Mouse (Mus musculus) MEL (cell line): ENCODE results near the gene Cdk14. TPM values are rescaled to one million over a fixed set of nuclear protein-coding genes. Genes with fewer than 3 reads are reported as not detected.

Source experiments
- polyA plus RNA-seq, 2 experiments: library from polyadenylated mRNA; stranded (reverse) in 1 of 2; unstranded in 1 of 2; fragments of >175 nt in 1 of 2; fragments of >200 nt in 1 of 2; gene quantifications; 2 replicates each; pipeline versions ENCODE4 v1.2.1 to v1.2.4; 2012; ENCODE audit warnings: low replicate concordance in 2 of 2, low read depth in 1 of 2; ENCODE audit not compliant: insufficient read length in 2 of 2, insufficient read depth in 1 of 2, missing spikeins in 1 of 2
- total RNA-seq: library from RNA; depleted of rRNA; stranded (reverse); fragments of 300-350 nt; gene quantifications from 2 replicates; pipeline ENCODE4 v1.2.3, GENCODE M21; 2012; rRNA removed

The Cdk14 gene
- total and polyA plus RNA-seq, 3 experiments, result not detected

Other genes starting within 250 kb of the Cdk14 start
- not detected in 2 replicates for gene 1700015F17Rik, start 58.8 kb upstream of the Cdk14 start, total RNA-seq
- gene 1700015F17Rik, start 58.8 kb upstream of the Cdk14 start, polyA plus RNA-seq, result not detected
- 3.2 and 4.0 TPM in 2 replicates for gene Cldn12, start 94.6 kb upstream of the Cdk14 start, total RNA-seq
- 1 to 10 TPM in 1 of 2 experiments, not detected in 1; 4.7 TPM for gene Cldn12, start 94.6 kb upstream of the Cdk14 start, polyA plus RNA-seq
- gene Gtpbp10, start 139.2 kb upstream of the Cdk14 start, total RNA-seq, result not detected in 2 replicates
- gene Gtpbp10, start 139.2 kb upstream of the Cdk14 start, polyA plus RNA-seq, result not detected
- not detected in 2 replicates for gene Gm8773, start 153.5 kb upstream of the Cdk14 start, total RNA-seq
- gene Gm8773, start 153.5 kb upstream of the Cdk14 start, polyA plus RNA-seq, result not detected
- gene Cfap69, start 243.9 kb upstream of the Cdk14 start, total RNA-seq, result not detected in 2 replicates
- gene Cfap69, start 243.9 kb upstream of the Cdk14 start, polyA plus RNA-seq, result not detected